Mouse (Mus musculus): ENCODE results near the gene Tbc1d10c. TPM values are rescaled to one million over a fixed set of nuclear protein-coding genes. Genes with fewer than 3 reads are reported as not detected.

Tbc1d10c gene
- polyA plus RNA-seq, 1 experiment from 2014 or later: 1.9 TPM

DNA sequence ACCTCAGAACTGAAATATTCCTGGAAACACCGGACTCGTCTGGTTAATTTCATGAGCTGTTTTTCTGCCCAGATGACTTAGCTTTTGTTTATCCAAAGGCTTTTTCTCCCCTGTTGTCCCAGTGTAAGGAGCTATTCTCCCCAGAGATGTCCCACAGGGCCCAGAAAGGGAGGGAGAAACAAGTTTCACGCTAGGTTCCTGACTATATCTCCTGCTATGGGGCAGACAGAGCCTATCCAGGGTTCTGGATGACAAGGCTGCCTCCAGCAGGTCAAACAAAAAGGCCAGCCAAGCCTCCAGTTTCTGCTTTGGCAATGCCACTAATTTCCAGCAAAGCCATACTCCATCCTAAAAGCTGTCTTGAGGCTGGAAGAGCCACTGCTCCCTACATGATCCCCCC lies 26.8 kb upstream of the Tbc1d10c start:
- ATAC-seq (no peak), DNase-seq (ENCODE audit: low read depth, low spot score) (peak; percentile 85)
- POLR2A ChIA-PET: interaction anchor here (1.0 to 16.4 kb wide), 6 partner anchors 9 to 53 kb away, joined by 3 to 199 read pairs (median 4); partner anchors contain the start of genes Pold4 and Rad9a
- no peaks in the 10 kb centered on the region for H3K27me3 ChIP-seq
- CTCF ChIA-PET: interaction anchor here (0.9 to 20.5 kb wide), 4 partner anchors 6 to 93 kb away, joined by 3 to 396 read pairs (median 200); partner anchors contain the start of genes AC109138.7, Clcf1, Pold4 and Rad9a
- in situ Hi-C loops (cut with MboI; ENCODE audit: low pct_unique_long_range_greater_than_20kb): no loop called here
- TF ChIP-seq CTCF (IDR thresholded peaks at IDR 0.05): no peak

DNA sequence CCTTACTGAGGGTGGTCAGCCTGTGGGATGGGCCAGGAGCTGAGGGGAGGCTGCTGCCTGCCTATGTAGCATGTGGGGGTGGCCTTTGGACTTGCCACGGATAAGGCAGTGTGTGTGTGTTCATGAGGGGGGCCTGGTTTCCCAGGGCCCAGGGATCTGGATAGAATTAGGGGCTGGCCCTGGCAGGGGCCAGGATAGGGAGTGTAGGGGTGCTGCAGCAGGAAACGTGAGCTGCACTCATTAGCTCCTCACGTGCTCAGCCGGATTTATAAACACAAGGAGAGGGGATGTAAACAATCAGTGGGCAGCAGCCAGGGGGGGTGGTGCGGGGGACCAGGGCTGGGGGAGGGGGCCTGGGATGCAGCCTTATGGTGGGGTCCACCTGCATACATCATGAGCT lies 26.1 kb upstream of the Tbc1d10c start:
- TF ChIP-seq CTCF (IDR thresholded peaks at IDR 0.05): no peak
- CTCF ChIA-PET: interaction anchor here (0.9 to 20.5 kb wide), 4 partner anchors 5 to 92 kb away, joined by 3 to 396 read pairs (median 200); partner anchors contain the start of genes AC109138.7, Clcf1, Pold4 and Rad9a
- in situ Hi-C loops (cut with MboI; ENCODE audit: low pct_unique_long_range_greater_than_20kb): no loop called here
- no peaks in the 10 kb centered on the region for H3K27me3 ChIP-seq
- POLR2A ChIA-PET: interaction anchor here (0.8 to 16.4 kb wide), 7 partner anchors 8 to 52 kb away, joined by 3 to 199 read pairs (median 4); partner anchors contain the start of genes Pold4, Ppp1ca and Rad9a
- DNase-seq (ENCODE audit: low read depth, low spot score) (no peak), ATAC-seq (no peak)

DNA sequence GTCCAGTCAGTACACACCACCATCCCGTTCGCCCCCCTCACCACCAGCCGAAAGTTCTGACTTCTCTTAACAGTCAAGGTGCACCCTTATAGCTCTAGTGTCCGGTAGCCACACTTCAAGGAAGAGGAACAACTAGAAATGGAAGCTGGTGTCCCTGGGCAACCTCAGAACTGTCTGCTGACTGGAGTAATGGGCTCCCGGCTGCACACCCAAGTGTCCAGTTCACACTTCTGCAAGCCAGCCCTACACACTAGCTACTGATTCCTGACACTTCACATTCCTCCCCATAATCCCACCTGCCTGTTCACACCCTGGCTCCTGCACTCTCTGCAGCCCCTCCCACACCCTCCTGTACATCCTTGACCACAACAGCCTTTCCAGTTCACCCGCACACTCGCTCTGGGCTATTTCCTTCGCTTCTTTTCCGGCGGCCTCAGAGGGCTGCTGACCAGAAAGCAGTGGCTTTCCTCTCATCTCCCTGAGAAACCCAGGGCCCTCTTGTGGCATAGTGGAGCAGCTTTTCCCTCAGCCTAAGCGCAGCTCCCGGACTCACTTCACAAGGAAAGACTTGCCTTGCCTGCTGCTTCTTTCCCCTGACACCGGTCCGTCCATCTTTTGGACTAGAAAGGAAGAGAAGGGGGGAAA lies 25.1 kb upstream of the Tbc1d10c start:
- ATAC-seq: no peak
- ChIA-PET POLR2A (interaction anchor here (0.6 to 16.4 kb wide), 7 partner anchors 9 to 639 kb away, joined by 3 to 199 read pairs (median 7); partner anchors contain the start of gene Pold4), CTCF (interaction anchor here (17.4 to 20.5 kb wide), 2 partner anchors 4 to 10 kb away, joined by 396 read pairs; partner anchors contain the start of genes AC109138.7, Clcf1 and Pold4)
- no peaks in the 10 kb centered on the region for H3K27me3 ChIP-seq
- no peak for TF ChIP-seq CTCF (IDR thresholded peaks at IDR 0.05)
- no peak for DNase-seq (ENCODE audit: low read depth, low spot score)
- in situ Hi-C loops (cut with MboI; ENCODE audit: low pct_unique_long_range_greater_than_20kb): no loop called here

DNA sequence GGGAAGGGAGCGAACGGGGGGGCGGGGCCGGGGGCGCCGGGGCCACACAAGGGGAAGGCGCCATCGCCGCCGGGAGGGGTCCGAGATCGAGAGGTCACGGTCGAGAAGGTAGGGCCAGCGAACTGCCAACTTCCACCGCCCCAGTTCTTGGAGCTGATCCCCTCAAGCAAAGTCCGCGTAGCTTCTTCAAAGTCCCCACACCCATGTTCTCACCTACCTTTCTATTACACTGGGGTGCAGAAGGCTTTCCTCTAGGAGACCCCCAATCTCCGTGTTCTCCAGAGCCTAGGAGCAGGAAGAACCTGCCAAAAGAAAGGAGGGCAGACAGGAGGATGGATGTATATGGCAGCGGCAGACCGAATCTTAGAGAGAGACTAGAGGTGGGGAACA lies 24.4 kb upstream of the Tbc1d10c start:
- in situ Hi-C loops (cut with MboI; ENCODE audit: low pct_unique_long_range_greater_than_20kb): no loop called here
- DNase-seq (ENCODE audit: low read depth, low spot score) (no peak), ATAC-seq (no peak)
- H3K27me3 ChIP-seq: no peaks in the 10 kb centered on the region
- CTCF ChIA-PET: interaction anchor here (17.4 to 20.5 kb wide), 2 partner anchors 3 to 10 kb away, joined by 396 read pairs; partner anchors contain the start of genes AC109138.7, Clcf1 and Pold4
- TF ChIP-seq CTCF (IDR thresholded peaks at IDR 0.05): no peak
- POLR2A ChIA-PET: interaction anchor here (0.6 to 16.4 kb wide), 5 partner anchors 13 to 638 kb away, joined by 3 to 199 read pairs (median 6); partner anchors contain the start of gene Pold4

DNA sequence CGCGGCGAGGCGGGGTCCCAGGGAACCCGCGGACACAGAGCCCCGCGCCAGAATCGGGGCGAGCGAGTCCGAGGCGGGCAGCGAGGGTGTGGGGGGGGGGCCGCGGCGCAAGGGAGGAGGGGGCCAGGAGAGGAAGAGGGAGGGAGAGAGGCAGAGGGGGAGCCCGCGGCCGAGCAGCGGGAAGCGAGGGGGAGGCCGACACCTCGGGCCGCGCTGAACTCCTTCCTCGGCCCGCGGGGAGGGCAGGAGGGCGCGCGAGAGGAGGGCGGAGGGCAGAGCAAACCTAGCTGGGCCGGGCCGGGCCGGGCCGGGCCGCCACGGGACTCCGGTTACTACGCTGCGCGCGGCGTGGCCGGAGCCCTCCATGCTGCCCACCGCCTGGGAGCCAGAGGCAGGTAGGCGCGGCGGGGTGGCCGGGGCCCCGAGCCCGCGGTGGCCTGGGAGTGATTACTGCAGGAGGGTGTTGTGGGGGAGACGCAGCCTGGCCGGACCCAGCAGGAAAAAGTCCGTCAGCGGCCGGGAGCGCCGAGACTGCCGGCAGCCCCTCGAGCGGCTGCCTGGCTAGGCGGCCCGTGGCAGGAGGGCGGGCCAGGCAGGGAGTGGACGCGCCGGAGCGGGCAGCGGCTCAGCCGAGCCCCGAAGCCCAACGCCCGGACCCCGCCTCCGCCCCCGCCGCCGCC lies 23.8 kb upstream of the Tbc1d10c start:
- ATAC-seq (no peak), DNase-seq (ENCODE audit: low read depth, low spot score) (no peak)
- TF ChIP-seq CTCF (IDR thresholded peaks at IDR 0.05): no peak
- H3K27me3 ChIP-seq: no peaks in the 10 kb centered on the region
- in situ Hi-C loops (cut with MboI; ENCODE audit: low pct_unique_long_range_greater_than_20kb): no loop called here
- POLR2A ChIA-PET: interaction anchor here (0.6 to 16.4 kb wide), 7 partner anchors 9 to 180 kb away, joined by 3 to 199 read pairs (median 6); partner anchors contain the start of genes Cdk2ap2 and Pold4
- CTCF ChIA-PET: interaction anchor here (17.4 kb wide), 1 partner anchor 11 kb away, joined by 396 read pairs; the partner anchor contains the start of gene Pold4

DNA sequence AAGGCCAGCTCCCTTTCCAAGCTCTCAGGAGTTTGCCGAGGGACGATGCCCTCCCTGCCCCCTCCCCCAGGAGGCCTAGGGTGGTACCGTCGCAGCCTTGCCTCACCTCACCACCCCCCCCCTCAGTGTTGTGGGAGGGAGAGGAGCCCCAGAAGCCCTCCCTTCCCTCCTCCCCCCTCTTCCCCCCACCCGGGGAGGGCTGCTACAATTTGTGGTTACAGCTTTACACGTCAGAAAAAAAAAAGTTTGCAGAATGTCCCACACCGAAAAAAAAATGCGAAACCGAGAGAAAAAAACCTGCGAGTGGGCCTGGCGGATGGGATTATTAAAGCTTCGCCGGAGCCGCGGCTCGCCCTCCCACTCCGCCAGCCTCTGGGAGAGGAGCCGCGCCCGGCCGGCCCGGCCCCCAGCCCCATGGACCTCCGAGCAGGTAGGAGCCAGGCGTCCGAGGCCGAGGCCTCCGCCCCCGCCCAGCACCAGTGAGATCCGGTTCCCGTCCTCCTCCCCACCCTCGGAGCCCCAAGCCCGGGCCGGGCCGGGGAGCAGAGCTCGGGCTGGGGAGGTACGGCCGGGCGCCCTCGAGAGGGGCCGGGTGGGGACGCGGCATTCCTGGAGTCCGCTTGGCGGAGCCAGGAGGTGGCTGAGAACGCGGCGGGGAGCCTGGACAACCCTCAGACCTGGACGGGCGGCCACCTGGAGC lies 23.1 kb upstream of the Tbc1d10c start, which contains the start of the genes Clcf1 and AC109138.7:
Gene Clcf1, plus strand, starts transcription at position 168 of the 700 bp plus-strand sequence.
Gene AC109138.7, plus strand, starts transcription at position 287 of the 700 bp plus-strand sequence.
- ChIA-PET CTCF (interaction anchor here (17.4 kb wide), 1 partner anchor 12 kb away, joined by 396 read pairs; the partner anchor contains the start of gene Pold4), POLR2A (interaction anchor here (0.6 to 16.4 kb wide), 11 partner anchors 9 to 117 kb away, joined by 3 to 199 read pairs (median 6); partner anchors contain the start of genes Cdk2ap2, Pold4, Ppp1ca and Rad9a)
- TF ChIP-seq CTCF (IDR thresholded peaks at IDR 0.05): no peak
- DNase-seq (ENCODE audit: low read depth, low spot score): no peak
- in situ Hi-C loops (cut with MboI; ENCODE audit: low pct_unique_long_range_greater_than_20kb): no loop called here
- no peaks in the 10 kb centered on the region for H3K27me3 ChIP-seq
- peak; percentile 29 for ATAC-seq

DNA sequence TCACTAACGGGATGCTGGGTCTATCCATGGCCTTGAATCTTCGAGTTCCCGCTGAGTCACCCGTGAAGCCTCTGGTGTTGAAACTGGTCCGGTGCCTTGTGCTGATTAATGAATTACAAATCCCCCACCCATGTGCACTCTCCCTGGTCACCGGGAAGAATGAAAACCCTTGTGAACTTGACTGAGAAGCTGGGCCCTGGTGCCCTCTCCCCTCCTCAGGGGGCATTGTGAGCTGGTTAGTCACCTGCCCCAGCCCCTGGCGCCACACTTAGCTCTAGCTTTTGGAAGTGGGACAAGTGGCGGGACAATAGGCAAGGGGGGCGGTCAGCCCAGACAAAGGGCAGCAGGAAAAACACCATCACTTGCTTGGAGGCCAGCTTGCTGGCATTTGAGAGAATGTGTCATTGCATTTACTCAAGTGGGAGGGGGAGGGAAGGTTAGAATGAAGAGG lies 22.5 kb upstream of the Tbc1d10c start:
- TF ChIP-seq CTCF (IDR thresholded peaks at IDR 0.05): no peak
- no peaks in the 10 kb centered on the region for H3K27me3 ChIP-seq
- in situ Hi-C loops (cut with MboI; ENCODE audit: low pct_unique_long_range_greater_than_20kb): no loop called here
- DNase-seq (ENCODE audit: low read depth, low spot score): peak; percentile 99
- POLR2A ChIA-PET: interaction anchor here (0.6 to 16.4 kb wide), 12 partner anchors 8 to 340 kb away, joined by 3 to 199 read pairs (median 6); partner anchors contain the start of genes Cdk2ap2, Pold4, Ppp1ca and Rad9a
- ATAC-seq: peak; percentile 44
- CTCF ChIA-PET: interaction anchor here (17.4 kb wide), 1 partner anchor 12 kb away, joined by 396 read pairs; the partner anchor contains the start of gene Pold4

DNA sequence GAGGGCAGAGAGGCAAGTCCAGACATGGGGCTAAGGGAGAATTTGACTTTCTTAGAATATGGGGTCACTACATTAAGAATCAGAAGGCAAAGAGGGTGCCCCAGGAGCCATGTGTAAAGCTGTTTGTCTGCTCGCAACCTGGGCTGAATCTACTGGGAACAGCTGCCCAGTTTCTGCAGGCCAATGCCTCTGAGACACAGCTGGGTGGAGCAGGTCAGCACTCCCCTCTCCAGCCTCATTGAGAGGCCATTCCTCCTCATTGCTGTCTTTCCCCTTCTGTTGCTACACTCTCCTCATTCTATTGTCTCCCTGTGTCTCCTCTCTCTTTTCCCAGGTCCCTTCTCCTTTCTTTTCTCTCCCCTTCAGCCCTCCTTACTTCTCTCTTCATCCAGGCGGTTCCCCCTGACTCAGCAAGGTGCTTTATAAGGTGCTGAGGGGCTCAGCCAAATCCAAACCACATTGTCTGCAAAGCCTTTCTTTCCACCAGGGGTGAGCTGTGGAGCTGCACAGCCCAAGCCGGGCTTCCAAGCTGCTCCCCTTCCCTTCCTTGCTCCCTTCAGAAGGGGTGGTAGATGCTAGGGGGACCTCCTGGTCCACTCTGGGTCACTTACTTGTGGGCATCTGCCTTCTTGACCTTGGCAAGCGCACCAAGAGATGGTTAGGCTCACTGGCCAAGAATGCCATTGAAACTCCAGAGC lies 21.0 kb upstream of the Tbc1d10c start:
- no peaks in the 10 kb centered on the region for H3K27me3 ChIP-seq
- no peak for DNase-seq (ENCODE audit: low read depth, low spot score)
- ChIA-PET POLR2A (interaction anchor here (0.6 to 16.4 kb wide), 9 partner anchors 9 to 615 kb away, joined by 3 to 199 read pairs (median 6); partner anchors contain the start of gene Pold4), CTCF (interaction anchor here (0.9 to 17.4 kb wide), 2 partner anchors 14 to 20 kb away, joined by 3 to 396 read pairs; partner anchors contain the start of genes Pold4 and Ppp1ca)
- TF ChIP-seq CTCF (IDR thresholded peaks at IDR 0.05): no peak
- ATAC-seq: no peak
- in situ Hi-C loops (cut with MboI; ENCODE audit: low pct_unique_long_range_greater_than_20kb): no loop called here
